Mouse (Mus musculus): ENCODE measurements at regions not wholly inside any gene's neighbourhood (a gene's known extent, or its start where the extent isn't known, plus 50 kb on each side); places are given as distances from the start of the nearest gene placed in this dataset.
A peak's percentile ranks its signal among the peaks of the same experiment; 100 is the strongest.

DNA sequence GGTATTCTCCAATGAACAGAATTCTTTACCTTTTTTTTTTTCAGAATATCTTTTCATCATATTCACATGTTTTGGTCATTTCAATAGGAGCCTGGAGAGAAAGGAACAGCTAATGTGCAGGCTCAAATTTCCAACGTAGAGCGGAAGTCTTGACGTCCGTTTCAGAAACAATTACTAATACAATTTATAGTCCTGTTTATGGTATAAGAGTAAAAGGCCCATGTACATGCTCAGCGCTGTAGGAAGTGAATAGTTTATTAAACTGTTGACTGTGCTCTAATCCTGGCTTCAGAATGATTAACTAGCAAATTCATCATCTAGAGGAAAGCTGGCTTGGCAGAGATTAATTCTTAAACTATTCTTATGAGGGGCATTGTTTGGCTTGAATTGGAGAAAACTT is 142.1 kb downstream of the Pik3r1 start:
- TF ChIP-seq CTCF (IDR thresholded peaks at IDR 0.05): no peak
- no peak overlapping the region for H3K4me2 ChIP-seq (ENCODE audit: low read depth, low read length, poor library complexity, severe bottlenecking)
- H3K4me1 ChIP-seq (ENCODE audit: insufficient read depth, low read length): no peaks in the 10 kb centered on the region
- H3K27ac ChIP-seq (ENCODE audit: low read depth, low read length): no peak overlapping the region
- H3K4me3 ChIP-seq (ENCODE audit: low read depth, low read length): no peak overlapping the region
- DNase-seq (ENCODE audit: low spot score): no peak
- no peak for ATAC-seq (ENCODE audit: low FRiP score)
- WGBS: 83% methylated on average over 5 of the region's 5 CpGs
- no peak overlapping the region for H3K9ac ChIP-seq (replicated peaks; ENCODE audit: low read length, poor library complexity, severe bottlenecking)
- no peaks in the 10 kb centered on the region for H3K9me3 ChIP-seq (ENCODE audit: low read length)
- H3K27me3 ChIP-seq (ENCODE audit: insufficient read depth, low read length): no peaks in the 10 kb centered on the region
- no peaks in the 10 kb centered on the region for H3K36me3 ChIP-seq (ENCODE audit: insufficient read depth, low read length)

DNA sequence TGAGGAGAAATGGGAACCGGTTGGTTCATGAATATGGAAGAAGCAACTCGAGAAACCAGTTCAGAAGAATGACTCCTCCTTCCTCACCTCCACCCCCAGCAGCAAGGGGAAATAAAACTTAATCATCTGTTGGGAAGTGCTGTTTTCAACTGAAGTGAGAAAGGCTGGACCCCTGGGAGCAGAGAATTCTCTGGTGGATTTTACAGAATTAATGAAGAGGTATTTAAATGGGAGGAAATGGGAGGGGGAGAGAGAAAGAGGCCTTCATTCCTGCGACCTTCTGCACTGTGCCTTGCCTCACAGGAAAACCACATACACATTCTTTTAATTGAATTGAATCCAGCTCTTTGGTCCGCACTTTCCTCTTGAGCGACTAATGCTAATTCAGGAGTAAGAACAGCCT is 143.8 kb downstream of the Pik3r1 start:
- Histone ChIP-seq H3K4me2 (ENCODE audit: low read depth, low read length, poor library complexity, severe bottlenecking) (no peak overlapping the region), H3K9me3 (ENCODE audit: low read length) (no peaks in the 10 kb centered on the region), H3K36me3 (ENCODE audit: insufficient read depth, low read length) (no peaks in the 10 kb centered on the region), H3K27ac (ENCODE audit: low read depth, low read length) (no peak overlapping the region), H3K9ac (replicated peaks; ENCODE audit: low read length, poor library complexity, severe bottlenecking) (no peak overlapping the region), H3K4me3 (ENCODE audit: low read depth, low read length) (no peak overlapping the region), H3K4me1 (ENCODE audit: insufficient read depth, low read length) (no peaks in the 10 kb centered on the region), H3K27me3 (ENCODE audit: insufficient read depth, low read length) (no peaks in the 10 kb centered on the region)
- TF ChIP-seq CTCF (IDR thresholded peaks at IDR 0.05): no peak
- 25% methylated on average over 5 of the region's 5 CpGs for WGBS
- ATAC-seq (ENCODE audit: low FRiP score) (no peak), DNase-seq (ENCODE audit: low spot score) (peak; percentile 3)

DNA sequence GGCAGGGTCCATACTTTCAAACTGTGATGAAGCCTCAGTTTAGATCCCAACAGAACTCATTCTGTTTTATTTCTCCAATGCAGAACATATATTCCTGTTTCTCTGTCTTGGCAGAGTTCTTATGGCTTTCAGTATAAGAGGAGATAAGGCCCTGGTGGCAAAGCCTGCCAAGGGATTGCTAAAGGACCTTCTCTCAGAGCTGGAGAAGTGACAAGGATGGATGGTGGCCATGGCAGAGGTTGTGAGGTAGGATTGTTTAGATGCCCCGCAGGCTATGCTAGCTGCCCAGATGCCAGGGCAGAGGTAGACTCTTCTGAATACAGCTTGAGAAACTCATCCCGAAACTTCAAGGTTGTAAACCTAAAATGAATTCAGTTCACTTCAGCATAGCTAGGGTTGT is 145.4 kb downstream of the Pik3r1 start:
- WGBS: 97% methylated on average over 2 of the region's 2 CpGs
- H3K4me2 ChIP-seq (ENCODE audit: low read depth, low read length, poor library complexity, severe bottlenecking): no peak overlapping the region
- DNase-seq (ENCODE audit: low spot score) (no peak), ATAC-seq (ENCODE audit: low FRiP score) (no peak)
- H3K9me3 ChIP-seq (ENCODE audit: low read length): no peaks in the 10 kb centered on the region
- no peaks in the 10 kb centered on the region for H3K36me3 ChIP-seq (ENCODE audit: insufficient read depth, low read length)
- no peaks in the 10 kb centered on the region for H3K4me1 ChIP-seq (ENCODE audit: insufficient read depth, low read length)
- H3K27ac ChIP-seq (ENCODE audit: low read depth, low read length): no peak overlapping the region
- H3K27me3 ChIP-seq (ENCODE audit: insufficient read depth, low read length): no peaks in the 10 kb centered on the region
- H3K9ac ChIP-seq (replicated peaks; ENCODE audit: low read length, poor library complexity, severe bottlenecking): no peak overlapping the region
- no peak for TF ChIP-seq CTCF (IDR thresholded peaks at IDR 0.05)
- H3K4me3 ChIP-seq (ENCODE audit: low read depth, low read length): no peak overlapping the region

DNA sequence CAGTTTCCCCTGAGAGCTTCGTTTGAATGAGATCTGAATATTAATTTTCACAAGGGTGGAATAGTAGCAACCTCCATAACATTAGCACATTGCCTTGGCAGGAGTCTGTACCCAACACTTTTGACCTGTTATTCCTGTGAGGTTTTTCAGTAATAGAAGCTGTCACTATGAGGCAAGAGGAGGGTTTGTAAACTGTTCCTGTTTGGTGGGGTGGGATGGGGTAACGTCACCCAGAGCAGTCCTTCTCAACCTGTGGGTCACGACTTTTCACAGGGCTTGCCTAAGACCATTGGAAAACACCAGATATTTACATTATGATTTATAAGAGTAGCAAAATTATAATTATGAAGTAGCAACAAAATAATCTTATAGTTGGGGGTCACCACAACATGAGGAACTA is 147.4 kb downstream of the Pik3r1 start:
- DNase-seq (ENCODE audit: low spot score): no peak
- 82% methylated on average over 3 of the region's 3 CpGs for WGBS
- Histone ChIP-seq H3K36me3 (ENCODE audit: insufficient read depth, low read length) (no peaks in the 10 kb centered on the region), H3K4me2 (ENCODE audit: low read depth, low read length, poor library complexity, severe bottlenecking) (no peak overlapping the region), H3K9ac (replicated peaks; ENCODE audit: low read length, poor library complexity, severe bottlenecking) (no peak overlapping the region), H3K4me1 (ENCODE audit: insufficient read depth, low read length) (no peaks in the 10 kb centered on the region), H3K4me3 (ENCODE audit: low read depth, low read length) (no peak overlapping the region), H3K9me3 (ENCODE audit: low read length) (no peaks in the 10 kb centered on the region), H3K27ac (ENCODE audit: low read depth, low read length) (no peak overlapping the region), H3K27me3 (ENCODE audit: insufficient read depth, low read length) (no peaks in the 10 kb centered on the region)
- ATAC-seq (ENCODE audit: low FRiP score): no peak
- TF ChIP-seq CTCF (IDR thresholded peaks at IDR 0.05): no peak

DNA sequence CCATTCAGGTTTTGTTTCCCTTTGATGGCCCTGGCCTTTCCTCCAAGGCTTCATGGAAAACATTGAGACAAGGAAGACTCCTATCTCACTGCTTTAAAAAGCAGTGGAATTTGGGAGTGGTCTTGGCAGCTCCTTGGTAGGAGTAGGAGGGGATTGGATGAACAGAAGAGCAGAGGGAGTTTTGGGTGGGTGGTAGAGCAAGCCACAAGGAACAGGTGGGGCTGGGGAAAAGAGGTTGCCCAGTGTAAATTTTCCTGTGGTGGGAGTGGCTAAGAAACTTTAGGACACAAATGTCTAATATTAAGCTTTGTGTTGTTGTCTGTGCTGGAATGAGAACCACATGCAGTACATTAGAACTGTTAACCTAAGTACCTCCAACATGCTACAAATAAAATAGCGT is 148.9 kb downstream of the Pik3r1 start:
- Histone ChIP-seq H3K4me1 (ENCODE audit: insufficient read depth, low read length) (no peaks in the 10 kb centered on the region), H3K9ac (replicated peaks; ENCODE audit: low read length, poor library complexity, severe bottlenecking) (no peak overlapping the region), H3K27ac (ENCODE audit: low read depth, low read length) (no peak overlapping the region), H3K27me3 (ENCODE audit: insufficient read depth, low read length) (no peaks in the 10 kb centered on the region), H3K4me2 (ENCODE audit: low read depth, low read length, poor library complexity, severe bottlenecking) (no peak overlapping the region), H3K36me3 (ENCODE audit: insufficient read depth, low read length) (no peaks in the 10 kb centered on the region), H3K9me3 (ENCODE audit: low read length) (no peaks in the 10 kb centered on the region), H3K4me3 (ENCODE audit: low read depth, low read length) (no peak overlapping the region)
- DNase-seq (ENCODE audit: low spot score) (no peak), ATAC-seq (ENCODE audit: low FRiP score) (no peak)
- no peak for TF ChIP-seq CTCF (IDR thresholded peaks at IDR 0.05)
- 94% methylated on average over 1 of the region's 1 CpGs for WGBS

DNA sequence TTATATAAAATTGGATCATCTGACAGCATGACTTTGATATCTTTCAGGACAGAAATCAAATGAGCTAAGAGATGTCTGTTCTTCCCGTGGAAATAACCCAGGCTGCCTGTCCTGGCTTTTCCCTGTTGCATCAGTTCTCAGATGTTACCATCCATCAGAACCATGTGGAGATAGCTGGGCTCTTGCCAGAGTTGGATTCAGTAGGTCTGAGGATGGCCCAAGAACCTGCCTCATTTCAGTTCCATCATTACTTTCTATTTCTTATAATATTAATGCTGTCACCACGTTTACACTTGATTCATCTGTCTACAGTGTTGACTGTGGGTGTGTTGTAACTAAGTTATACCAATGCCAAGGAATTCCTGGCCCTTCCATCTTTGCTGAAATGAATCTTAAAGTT is 155.2 kb downstream of the Pik3r1 start:
- no peaks in the 10 kb centered on the region for H3K36me3 ChIP-seq (ENCODE audit: insufficient read depth, low read length)
- H3K9me3 ChIP-seq (ENCODE audit: low read length): no peaks in the 10 kb centered on the region
- ATAC-seq (ENCODE audit: low FRiP score) (no peak), DNase-seq (ENCODE audit: low spot score) (no peak)
- H3K4me2 ChIP-seq (ENCODE audit: low read depth, low read length, poor library complexity, severe bottlenecking): no peak overlapping the region
- H3K4me1 ChIP-seq (ENCODE audit: insufficient read depth, low read length): no peaks in the 10 kb centered on the region
- 76% methylated on average over 2 of the region's 2 CpGs for WGBS
- no peak overlapping the region for H3K4me3 ChIP-seq (ENCODE audit: low read depth, low read length)
- TF ChIP-seq CTCF (IDR thresholded peaks at IDR 0.05): no peak
- no peak overlapping the region for H3K9ac ChIP-seq (replicated peaks; ENCODE audit: low read length, poor library complexity, severe bottlenecking)
- no peak overlapping the region for H3K27ac ChIP-seq (ENCODE audit: low read depth, low read length)
- no peaks in the 10 kb centered on the region for H3K27me3 ChIP-seq (ENCODE audit: insufficient read depth, low read length)

DNA sequence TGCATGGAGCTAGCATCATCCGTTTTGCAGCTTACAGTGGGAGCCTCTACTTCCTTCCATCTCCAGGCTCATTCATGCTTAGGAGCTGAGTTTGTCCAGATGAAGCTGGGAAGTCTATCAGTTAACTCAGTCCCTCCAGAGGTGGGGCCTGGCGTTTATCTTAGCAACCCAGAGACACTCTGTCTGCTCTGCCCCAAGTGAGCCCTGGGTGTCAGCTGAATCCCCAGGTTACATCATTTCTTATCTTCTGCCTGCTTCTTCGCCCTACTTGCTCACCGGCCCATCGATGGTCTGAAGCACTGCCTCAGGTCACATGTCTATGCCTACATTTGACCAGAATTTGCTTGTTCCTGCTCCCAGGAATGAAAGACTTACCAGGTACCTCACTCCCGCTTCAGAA is 156.3 kb downstream of the Pik3r1 start:
- no peak for DNase-seq (ENCODE audit: low spot score)
- Histone ChIP-seq H3K4me3 (ENCODE audit: low read depth, low read length) (no peak overlapping the region), H3K27ac (ENCODE audit: low read depth, low read length) (no peak overlapping the region), H3K36me3 (ENCODE audit: insufficient read depth, low read length) (no peaks in the 10 kb centered on the region), H3K4me1 (ENCODE audit: insufficient read depth, low read length) (no peaks in the 10 kb centered on the region), H3K27me3 (ENCODE audit: insufficient read depth, low read length) (no peaks in the 10 kb centered on the region), H3K4me2 (ENCODE audit: low read depth, low read length, poor library complexity, severe bottlenecking) (no peak overlapping the region), H3K9ac (replicated peaks; ENCODE audit: low read length, poor library complexity, severe bottlenecking) (no peak overlapping the region), H3K9me3 (ENCODE audit: low read length) (no peaks in the 10 kb centered on the region)
- 94% methylated on average over 6 of the region's 6 CpGs for WGBS
- no peak for TF ChIP-seq CTCF (IDR thresholded peaks at IDR 0.05)
- ATAC-seq (ENCODE audit: low FRiP score): no peak

Measured in midbrain, postnatal 0 days (tissue).